Mouse (Mus musculus): ENCODE data around the gene Rbm48. TPM values are rescaled to one million over a fixed set of nuclear protein-coding genes. Genes with fewer than 3 reads are reported as not detected.
A peak's percentile ranks its signal among the peaks of the same experiment; 100 is the strongest.

The Rbm48 gene
- polyA plus RNA-seq, 1 experiment from 2014 or later = 5.8 TPM

GRCm38 (mm10) chr5:3600790-3601189 is 4.4 kb upstream of the Rbm48 start:
- Histone ChIP-seq H3K36me3 (ENCODE audit: control insufficient read depth, insufficient read depth) (peaks cover 16% of the 10 kb centered on the region), H3K27ac (ENCODE audit: low read depth, low read length) (no peak overlapping the region), H3K27me3 (replicated peaks; ENCODE audit: control insufficient read depth, insufficient read depth, low read length) (no peaks in the 10 kb centered on the region), H3K4me1 (replicated peaks; ENCODE audit: control insufficient read depth, insufficient read depth, low read length) (peaks cover 3% of the 10 kb centered on the region; the same call in 1 of the 2 replicates), H3K9me3 (ENCODE audit: control insufficient read depth) (no peaks in the 10 kb centered on the region), H3K4me2 (replicated peaks; ENCODE audit: low read depth) (no peak overlapping the region), H3K4me3 (ENCODE audit: low read depth, low read length) (no peak overlapping the region), H3K9ac (ENCODE audit: low read depth, low read length) (no peak overlapping the region)
- TF ChIP-seq CTCF (IDR thresholded peaks at IDR 0.05; ENCODE audit: low read depth) = no peak
- WGBS = 88% methylated on average over 3 of the region's 3 CpGs
- no peak for ATAC-seq

- no peak overlapping the region for H3K4me3 ChIP-seq (ENCODE audit: low read depth, low read length)
- no peak overlapping the region for H3K9ac ChIP-seq (ENCODE audit: low read depth, low read length)
- H3K4me2 ChIP-seq (replicated peaks; ENCODE audit: low read depth) = no peak overlapping the region
- H3K27me3 ChIP-seq (replicated peaks; ENCODE audit: control insufficient read depth, insufficient read depth, low read length) = no peaks in the 10 kb centered on the region
- no peak for ATAC-seq
- 97% methylated on average over 1 of the region's 1 CpGs for WGBS
- H3K36me3 ChIP-seq (ENCODE audit: control insufficient read depth, insufficient read depth) = peaks cover 11% of the 10 kb centered on the region
- no peak overlapping the region for H3K27ac ChIP-seq (ENCODE audit: low read depth, low read length)
- H3K9me3 ChIP-seq (ENCODE audit: control insufficient read depth) = no peaks in the 10 kb centered on the region
- TF ChIP-seq CTCF (IDR thresholded peaks at IDR 0.05; ENCODE audit: low read depth) = no peak
- H3K4me1 ChIP-seq (replicated peaks; ENCODE audit: control insufficient read depth, insufficient read depth, low read length) = peaks cover 6% of the 10 kb centered on the region
Observed at GRCm38 (mm10) chr5:3600298-3600697, 3.9 kb upstream of the Rbm48 start.

GRCm38 (mm10) chr5:3598766-3599165 is 2.4 kb upstream of the Rbm48 start:
- no peak for ATAC-seq
- Histone ChIP-seq H3K4me1 (replicated peaks; ENCODE audit: control insufficient read depth, insufficient read depth, low read length) (peaks cover 8% of the 10 kb centered on the region), H3K9me3 (ENCODE audit: control insufficient read depth) (no peaks in the 10 kb centered on the region), H3K27me3 (replicated peaks; ENCODE audit: control insufficient read depth, insufficient read depth, low read length) (no peaks in the 10 kb centered on the region), H3K9ac (ENCODE audit: low read depth, low read length) (no peak overlapping the region), H3K36me3 (ENCODE audit: control insufficient read depth, insufficient read depth) (peaks cover under 1% of the 10 kb centered on the region; the same call in 1 of the 2 replicates), H3K27ac (ENCODE audit: low read depth, low read length) (no peak overlapping the region), H3K4me2 (replicated peaks; ENCODE audit: low read depth) (no peak overlapping the region), H3K4me3 (ENCODE audit: low read depth, low read length) (no peak overlapping the region)
- WGBS = 89% methylated on average over 5 of the region's 5 CpGs
- no peak for TF ChIP-seq CTCF (IDR thresholded peaks at IDR 0.05; ENCODE audit: low read depth)

- Histone ChIP-seq H3K27ac (ENCODE audit: low read depth, low read length) (no peak overlapping the region), H3K36me3 (ENCODE audit: control insufficient read depth, insufficient read depth) (no peaks in the 10 kb centered on the region), H3K27me3 (replicated peaks; ENCODE audit: control insufficient read depth, insufficient read depth, low read length) (no peaks in the 10 kb centered on the region), H3K4me2 (replicated peaks; ENCODE audit: low read depth) (peak overlapping the region; percentile 94), H3K4me3 (ENCODE audit: low read depth, low read length) (peak overlapping the region; percentile 89; the same call in 1 of the 2 replicates), H3K4me1 (replicated peaks; ENCODE audit: control insufficient read depth, insufficient read depth, low read length) (peaks cover 8% of the 10 kb centered on the region), H3K9me3 (ENCODE audit: control insufficient read depth) (no peaks in the 10 kb centered on the region), H3K9ac (ENCODE audit: low read depth, low read length) (peak overlapping the region; percentile 70; the same call in 1 of the 2 replicates)
- TF ChIP-seq CTCF (IDR thresholded peaks at IDR 0.05; ENCODE audit: low read depth) = no peak
- no peak for ATAC-seq
Observed at GRCm38 (mm10) chr5:3597171-3597570, 786 bp upstream of the Rbm48 start.

GRCm38 (mm10) chr5:3595693-3596398 is 539 bp downstream of the Rbm48 start, which contains the start of gene Pex1:
Pex1 (plus strand) TSS chr5:3596066.
- Histone ChIP-seq H3K4me3 (ENCODE audit: low read depth, low read length) (peak within 1 kb of the TSS; percentile 89), H3K27ac (ENCODE audit: low read depth, low read length) (peak within 1 kb of the TSS; percentile 81), H3K4me2 (replicated peaks; ENCODE audit: low read depth) (peak within 1 kb of the TSS; percentile 94), H3K4me1 (replicated peaks; ENCODE audit: control insufficient read depth, insufficient read depth, low read length) (peaks cover 8% of the 10 kb centered on the region), H3K27me3 (replicated peaks; ENCODE audit: control insufficient read depth, insufficient read depth, low read length) (no peaks in the 10 kb centered on the region), H3K9me3 (ENCODE audit: control insufficient read depth) (no peaks in the 10 kb centered on the region), H3K36me3 (ENCODE audit: control insufficient read depth, insufficient read depth) (peaks cover 8% of the 10 kb centered on the region), H3K9ac (ENCODE audit: low read depth, low read length) (peak within 1 kb of the TSS; percentile 70)
- peak; percentile 60 for TF ChIP-seq CTCF (IDR thresholded peaks at IDR 0.05; ENCODE audit: low read depth)
- ATAC-seq = peak; percentile 99
- WGBS = 0% methylated on average over 50 of the region's 50 CpGs

GRCm38 (mm10) chr5:3579066-3579465 is 17.3 kb downstream of the Rbm48 start:
- no peaks in the 10 kb centered on the region for H3K9me3 ChIP-seq (ENCODE audit: control insufficient read depth)
- peaks cover 79% of the 10 kb centered on the region for H3K36me3 ChIP-seq (ENCODE audit: control insufficient read depth, insufficient read depth)
- no peak overlapping the region for H3K27ac ChIP-seq (ENCODE audit: low read depth, low read length)
- no peak overlapping the region for H3K4me2 ChIP-seq (replicated peaks; ENCODE audit: low read depth)
- no peaks in the 10 kb centered on the region for H3K27me3 ChIP-seq (replicated peaks; ENCODE audit: control insufficient read depth, insufficient read depth, low read length)
- TF ChIP-seq CTCF (IDR thresholded peaks at IDR 0.05; ENCODE audit: low read depth) = no peak
- no peak overlapping the region for H3K9ac ChIP-seq (ENCODE audit: low read depth, low read length)
- ATAC-seq = no peak
- H3K4me3 ChIP-seq (ENCODE audit: low read depth, low read length) = no peak overlapping the region
- H3K4me1 ChIP-seq (replicated peaks; ENCODE audit: control insufficient read depth, insufficient read depth, low read length) = no peaks in the 10 kb centered on the region
- 93% methylated on average over 7 of the region's 7 CpGs for whole genome bisulfite sequencing

Measured in intestine, postnatal 0 days (tissue).